Mouse (Mus musculus): ENCODE measurements around the gene Mettl26. TPM values are rescaled to one million over a fixed set of nuclear protein-coding genes. Genes with fewer than 3 reads are reported as not detected.

The Mettl26 gene
- polyA plus RNA-seq, 1 experiment from 2014 or later = 58.2 TPM

GRCm38 (mm10) chr17:25882306-25882705 lies 7.4 kb downstream of the Mettl26 start:
- Histone ChIP-seq H3K36me3 (ENCODE audit: control insufficient read depth, insufficient read depth, low read length) (peaks cover 58% of the 10 kb centered on the region), H3K9ac (replicated peaks; ENCODE audit: low read length) (no peak overlapping the region), H3K4me1 (ENCODE audit: control insufficient read depth, insufficient read depth, low read length) (peaks cover 20% of the 10 kb centered on the region), H3K27me3 (ENCODE audit: control insufficient read depth, insufficient read depth, low read length) (no peaks in the 10 kb centered on the region), H3K4me3 (replicated peaks; ENCODE audit: low read depth, low read length) (no peak overlapping the region), H3K27ac (replicated peaks; ENCODE audit: low read depth, low read length) (peak overlapping the region; percentile 33; the same call in 1 of the 2 replicates), H3K4me2 (ENCODE audit: low read length) (no peak overlapping the region), H3K9me3 (ENCODE audit: control insufficient read depth, low read length) (no peaks in the 10 kb centered on the region)
- 32% methylated on average over 5 of the region's 5 CpGs for WGBS
- DNase-seq (no peak), ATAC-seq (ENCODE audit: low FRiP score, low TSS enrichment) (no peak)

- Histone ChIP-seq H3K9me3 (ENCODE audit: control insufficient read depth, low read length) (no peaks in the 10 kb centered on the region), H3K36me3 (ENCODE audit: control insufficient read depth, insufficient read depth, low read length) (peaks cover 51% of the 10 kb centered on the region), H3K4me3 (replicated peaks; ENCODE audit: low read depth, low read length) (no peak overlapping the region), H3K27ac (replicated peaks; ENCODE audit: low read depth, low read length) (0 out of 2 replicates have a peak overlapping the region, but pooled peaks have one; percentile 14), H3K9ac (replicated peaks; ENCODE audit: low read length) (no peak overlapping the region), H3K4me1 (ENCODE audit: control insufficient read depth, insufficient read depth, low read length) (peaks cover 20% of the 10 kb centered on the region), H3K4me2 (ENCODE audit: low read length) (no peak overlapping the region), H3K27me3 (ENCODE audit: control insufficient read depth, insufficient read depth, low read length) (no peaks in the 10 kb centered on the region)
- ATAC-seq (ENCODE audit: low FRiP score, low TSS enrichment) (no peak), DNase-seq (no peak)
- WGBS = 68% methylated on average over 8 of the region's 8 CpGs
These were observed 8.4 kb downstream of the Mettl26 start for GRCm38 (mm10) chr17:25883268-25883667.

- no peak for ATAC-seq (ENCODE audit: low FRiP score, low TSS enrichment)
- WGBS = 92% methylated on average over 3 of the region's 3 CpGs
- no peak overlapping the region for H3K9ac ChIP-seq (replicated peaks; ENCODE audit: low read length)
- DNase-seq = no peak
- 0 out of 2 replicates have a peak overlapping the region, but pooled peaks have one; percentile 14 for H3K27ac ChIP-seq (replicated peaks; ENCODE audit: low read depth, low read length)
- H3K36me3 ChIP-seq (ENCODE audit: control insufficient read depth, insufficient read depth, low read length) = peaks cover 46% of the 10 kb centered on the region
- no peak overlapping the region for H3K4me2 ChIP-seq (ENCODE audit: low read length)
- peaks cover 20% of the 10 kb centered on the region for H3K4me1 ChIP-seq (ENCODE audit: control insufficient read depth, insufficient read depth, low read length)
- H3K9me3 ChIP-seq (ENCODE audit: control insufficient read depth, low read length) = no peaks in the 10 kb centered on the region
- H3K4me3 ChIP-seq (replicated peaks; ENCODE audit: low read depth, low read length) = no peak overlapping the region
- no peaks in the 10 kb centered on the region for H3K27me3 ChIP-seq (ENCODE audit: control insufficient read depth, insufficient read depth, low read length)
These were observed 8.9 kb downstream of the Mettl26 start for GRCm38 (mm10) chr17:25883824-25884223.

GRCm38 (mm10) chr17:25885636-25886035 lies 10.8 kb downstream of the Mettl26 start:
- 52% methylated on average over 4 of the region's 4 CpGs for WGBS
- DNase-seq = peak; percentile 71
- Histone ChIP-seq H3K9ac (replicated peaks; ENCODE audit: low read length) (no peak overlapping the region), H3K4me1 (ENCODE audit: control insufficient read depth, insufficient read depth, low read length) (peaks cover 13% of the 10 kb centered on the region), H3K27ac (replicated peaks; ENCODE audit: low read depth, low read length) (no peak overlapping the region), H3K27me3 (ENCODE audit: control insufficient read depth, insufficient read depth, low read length) (no peaks in the 10 kb centered on the region), H3K9me3 (ENCODE audit: control insufficient read depth, low read length) (no peaks in the 10 kb centered on the region), H3K36me3 (ENCODE audit: control insufficient read depth, insufficient read depth, low read length) (peaks cover 45% of the 10 kb centered on the region), H3K4me3 (replicated peaks; ENCODE audit: low read depth, low read length) (no peak overlapping the region), H3K4me2 (ENCODE audit: low read length) (no peak overlapping the region)
- peak; percentile 43; the same call in 1 of the 2 replicates for ATAC-seq (ENCODE audit: low FRiP score, low TSS enrichment)

GRCm38 (mm10) chr17:25886806-25887205 lies 11.9 kb downstream of the Mettl26 start:
- Histone ChIP-seq H3K4me3 (replicated peaks; ENCODE audit: low read depth, low read length) (no peak overlapping the region), H3K27ac (replicated peaks; ENCODE audit: low read depth, low read length) (no peak overlapping the region), H3K9me3 (ENCODE audit: control insufficient read depth, low read length) (no peaks in the 10 kb centered on the region), H3K36me3 (ENCODE audit: control insufficient read depth, insufficient read depth, low read length) (peaks cover 43% of the 10 kb centered on the region), H3K4me1 (ENCODE audit: control insufficient read depth, insufficient read depth, low read length) (0 out of 2 replicates have a peak, but pooled peaks cover 4% of the 10 kb centered on the region), H3K9ac (replicated peaks; ENCODE audit: low read length) (no peak overlapping the region), H3K27me3 (ENCODE audit: control insufficient read depth, insufficient read depth, low read length) (no peaks in the 10 kb centered on the region), H3K4me2 (ENCODE audit: low read length) (no peak overlapping the region)
- no peak for ATAC-seq (ENCODE audit: low FRiP score, low TSS enrichment)
- no peak for DNase-seq

GRCm38 (mm10) chr17:25887467-25887866 lies 12.6 kb downstream of the Mettl26 start:
- H3K36me3 ChIP-seq (ENCODE audit: control insufficient read depth, insufficient read depth, low read length) = peaks cover 38% of the 10 kb centered on the region
- ATAC-seq (ENCODE audit: low FRiP score, low TSS enrichment) = no peak
- WGBS = 95% methylated on average over 10 of the region's 10 CpGs
- no peak overlapping the region for H3K9ac ChIP-seq (replicated peaks; ENCODE audit: low read length)
- no peak overlapping the region for H3K27ac ChIP-seq (replicated peaks; ENCODE audit: low read depth, low read length)
- no peaks in the 10 kb centered on the region for H3K9me3 ChIP-seq (ENCODE audit: control insufficient read depth, low read length)
- no peaks in the 10 kb centered on the region for H3K27me3 ChIP-seq (ENCODE audit: control insufficient read depth, insufficient read depth, low read length)
- no peak overlapping the region for H3K4me2 ChIP-seq (ENCODE audit: low read length)
- 0 out of 2 replicates have a peak, but pooled peaks cover 1% of the 10 kb centered on the region for H3K4me1 ChIP-seq (ENCODE audit: control insufficient read depth, insufficient read depth, low read length)
- DNase-seq = no peak
- no peak overlapping the region for H3K4me3 ChIP-seq (replicated peaks; ENCODE audit: low read depth, low read length)

GRCm38 (mm10) chr17:25888837-25889236 lies 14.0 kb downstream of the Mettl26 start:
- ATAC-seq (ENCODE audit: low FRiP score, low TSS enrichment) (no peak), DNase-seq (no peak)
- Histone ChIP-seq H3K4me2 (ENCODE audit: low read length) (no peak overlapping the region), H3K9me3 (ENCODE audit: control insufficient read depth, low read length) (no peaks in the 10 kb centered on the region), H3K4me1 (ENCODE audit: control insufficient read depth, insufficient read depth, low read length) (no peaks in the 10 kb centered on the region), H3K9ac (replicated peaks; ENCODE audit: low read length) (no peak overlapping the region), H3K4me3 (replicated peaks; ENCODE audit: low read depth, low read length) (no peak overlapping the region), H3K36me3 (ENCODE audit: control insufficient read depth, insufficient read depth, low read length) (peaks cover 24% of the 10 kb centered on the region), H3K27me3 (ENCODE audit: control insufficient read depth, insufficient read depth, low read length) (no peaks in the 10 kb centered on the region), H3K27ac (replicated peaks; ENCODE audit: low read depth, low read length) (no peak overlapping the region)
- WGBS = 90% methylated on average over 3 of the region's 3 CpGs

GRCm38 (mm10) chr17:25893975-25894617 lies 19.2 kb downstream of the Mettl26 start:
- peak; percentile 88 for DNase-seq
- Histone ChIP-seq H3K4me2 (ENCODE audit: low read length) (no peak overlapping the region), H3K4me3 (replicated peaks; ENCODE audit: low read depth, low read length) (no peak overlapping the region), H3K27me3 (ENCODE audit: control insufficient read depth, insufficient read depth, low read length) (no peaks in the 10 kb centered on the region), H3K4me1 (ENCODE audit: control insufficient read depth, insufficient read depth, low read length) (peaks cover 10% of the 10 kb centered on the region; the same call in 1 of the 2 replicates), H3K9me3 (ENCODE audit: control insufficient read depth, low read length) (no peaks in the 10 kb centered on the region), H3K9ac (replicated peaks; ENCODE audit: low read length) (no peak overlapping the region), H3K27ac (replicated peaks; ENCODE audit: low read depth, low read length) (peak overlapping the region; percentile 73), H3K36me3 (ENCODE audit: control insufficient read depth, insufficient read depth, low read length) (peaks cover 8% of the 10 kb centered on the region)
- WGBS = 33% methylated on average over 2 of the region's 2 CpGs
- ATAC-seq (ENCODE audit: low FRiP score, low TSS enrichment) = peak; percentile 57; the same call in 1 of the 2 replicates

GRCm38 (mm10) chr17:25895415-25895814 lies 20.5 kb downstream of the Mettl26 start:
- no peak overlapping the region for H3K9ac ChIP-seq (replicated peaks; ENCODE audit: low read length)
- DNase-seq (no peak), ATAC-seq (ENCODE audit: low FRiP score, low TSS enrichment) (no peak)
- H3K36me3 ChIP-seq (ENCODE audit: control insufficient read depth, insufficient read depth, low read length) = no peaks in the 10 kb centered on the region
- H3K4me3 ChIP-seq (replicated peaks; ENCODE audit: low read depth, low read length) = no peak overlapping the region
- WGBS = 8% methylated on average over 2 of the region's 2 CpGs
- H3K27me3 ChIP-seq (ENCODE audit: control insufficient read depth, insufficient read depth, low read length) = no peaks in the 10 kb centered on the region
- 0 out of 2 replicates have a peak overlapping the region, but pooled peaks have one; percentile 6 for H3K27ac ChIP-seq (replicated peaks; ENCODE audit: low read depth, low read length)
- no peaks in the 10 kb centered on the region for H3K9me3 ChIP-seq (ENCODE audit: control insufficient read depth, low read length)
- H3K4me2 ChIP-seq (ENCODE audit: low read length) = no peak overlapping the region
- H3K4me1 ChIP-seq (ENCODE audit: control insufficient read depth, insufficient read depth, low read length) = peaks cover 10% of the 10 kb centered on the region; the same call in 1 of the 2 replicates
